Mouse (Mus musculus) hematopoietic stem cell, adult 5-6 weeks (primary cell): ENCODE measurements around the gene Spock1. TPM values are rescaled to one million over a fixed set of nuclear protein-coding genes. Genes with fewer than 3 reads are reported as not detected.

Source experiments
- ATAC-seq, 2 experiments: fragments of 125-278 bp in 1 of 2; replicated peaks in 1 of 2; 2 replicates each; pipeline ENCODE4 v1.8.0; 2016 to 2017; ENCODE audit warnings: inconsistent platforms in 2 of 2, mild to moderate bottlenecking in 2 of 2, moderate number of reproducible peaks in 2 of 2, low read depth in 1 of 2, moderate TSS enrichment in 1 of 2; ENCODE audit not compliant: low FRiP score in 2 of 2, poor library complexity in 2 of 2, severe bottlenecking in 2 of 2, insufficient read depth in 1 of 2, low TSS enrichment in 1 of 2
- total RNA-seq: library from RNA; stranded (forward); fragments of 172-1452, 232-1000 nt; gene quantifications from 2 replicates; pipeline ENCODE4 v1.2.3, GENCODE M21; 2017

The Spock1 gene
- total RNA-seq, 1 experiment from 2014 or later: not detected

DNA sequence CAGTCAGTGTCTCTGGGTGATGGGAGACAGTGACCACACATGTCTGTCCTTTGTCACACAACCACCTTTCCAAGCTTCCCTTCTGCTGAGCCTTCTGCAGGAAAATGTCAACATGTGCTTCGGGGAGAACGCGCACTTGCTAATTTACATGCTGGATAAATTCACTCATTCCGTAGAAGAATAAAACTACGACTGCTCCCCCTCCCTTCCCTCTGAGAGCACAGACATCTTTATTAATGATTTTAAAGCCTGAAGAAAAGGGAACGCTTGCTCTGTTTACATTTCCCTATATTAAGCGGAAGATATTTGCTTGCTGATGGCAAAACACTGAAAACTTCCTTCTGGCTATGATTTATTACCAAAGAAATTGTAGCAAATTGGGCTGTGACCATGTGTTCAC, 77.2 kb downstream of the Spock1 start:
- ATAC-seq: no peak

GRCm38 (mm10) chr13:57830091-57830490, 78.0 kb downstream of the Spock1 start:
- no peak for ATAC-seq

DNA sequence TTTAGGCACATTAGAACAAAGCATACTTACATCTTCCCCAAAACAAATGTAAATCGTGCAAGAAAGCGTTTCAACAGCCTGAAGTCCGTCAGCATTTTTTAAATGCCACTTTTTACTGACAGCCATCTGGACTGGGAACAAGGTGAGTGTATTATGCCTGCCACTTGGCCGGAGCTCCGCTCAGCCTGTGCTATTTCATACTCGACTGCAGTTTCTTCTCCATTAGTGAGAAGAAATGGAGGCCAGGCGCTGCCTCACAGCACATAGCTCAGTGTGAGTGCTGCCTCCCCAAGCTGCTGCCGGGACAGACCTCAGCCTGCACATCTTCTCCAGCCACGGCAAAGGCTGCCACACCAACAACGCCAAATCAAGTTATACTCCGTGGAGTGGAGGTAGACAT, 91.9 kb downstream of the Spock1 start:
- ATAC-seq: no peak

GRCm38 (mm10) chr13:57812643-57813042, 95.5 kb downstream of the Spock1 start:
- no peak for ATAC-seq

DNA sequence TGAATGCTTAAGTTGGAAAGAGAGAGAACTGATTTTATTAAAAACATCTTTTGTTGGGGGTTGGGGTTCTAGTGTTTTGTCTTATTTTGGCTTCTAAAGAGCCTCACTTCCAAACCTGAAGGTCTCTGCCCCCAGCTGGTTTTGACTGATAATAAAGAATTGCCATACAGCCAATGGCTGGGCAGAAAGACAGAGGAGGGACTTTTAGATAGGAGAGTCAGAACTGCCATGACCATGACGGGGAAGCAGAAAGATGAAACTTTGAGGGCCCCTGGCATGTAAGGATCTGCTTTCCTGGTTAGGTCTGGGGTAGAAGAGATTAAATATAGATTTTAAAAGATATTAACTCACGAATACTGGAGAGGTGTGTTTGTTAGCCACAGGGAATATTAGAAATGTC, 96.9 kb downstream of the Spock1 start:
- ATAC-seq: no peak

DNA sequence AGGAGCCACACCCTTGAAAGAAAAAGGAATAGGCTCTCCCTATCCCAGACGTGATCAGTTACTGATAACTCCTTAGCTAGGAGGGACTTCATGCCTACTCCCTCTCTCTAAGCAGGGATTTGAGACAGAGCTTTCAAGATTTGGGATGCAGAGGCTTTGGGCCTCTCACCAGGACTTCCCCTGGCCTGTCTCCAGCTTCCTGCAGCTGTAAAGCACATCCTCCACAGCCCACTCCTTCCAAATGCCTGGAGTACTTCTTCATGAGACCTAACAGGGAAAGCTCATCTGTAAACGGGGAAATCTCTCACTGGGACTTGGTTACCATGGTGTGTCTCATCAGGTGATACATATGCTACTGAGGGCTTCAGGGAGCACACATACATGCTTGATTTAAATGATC, 97.3 kb downstream of the Spock1 start:
- no peak for ATAC-seq

DNA sequence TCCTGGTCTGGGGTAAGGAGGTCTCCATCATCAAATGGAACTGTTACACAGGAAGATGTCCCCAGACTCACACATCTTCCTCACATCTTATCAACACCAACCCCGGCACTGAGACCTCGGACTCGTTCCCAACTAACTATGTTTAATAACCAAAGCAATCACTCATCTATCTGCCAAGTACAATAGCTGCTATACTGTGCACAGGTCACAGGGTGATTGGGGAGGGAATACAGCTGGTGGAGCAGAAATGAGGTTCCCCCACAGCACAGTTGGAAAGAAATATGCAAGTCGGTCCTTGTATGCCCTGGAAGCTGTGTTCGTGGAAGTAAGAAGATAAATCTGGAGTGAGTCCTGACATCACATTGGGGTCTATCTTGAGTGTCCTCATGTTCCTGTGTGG, 98.0 kb downstream of the Spock1 start:
- no peak for ATAC-seq

DNA sequence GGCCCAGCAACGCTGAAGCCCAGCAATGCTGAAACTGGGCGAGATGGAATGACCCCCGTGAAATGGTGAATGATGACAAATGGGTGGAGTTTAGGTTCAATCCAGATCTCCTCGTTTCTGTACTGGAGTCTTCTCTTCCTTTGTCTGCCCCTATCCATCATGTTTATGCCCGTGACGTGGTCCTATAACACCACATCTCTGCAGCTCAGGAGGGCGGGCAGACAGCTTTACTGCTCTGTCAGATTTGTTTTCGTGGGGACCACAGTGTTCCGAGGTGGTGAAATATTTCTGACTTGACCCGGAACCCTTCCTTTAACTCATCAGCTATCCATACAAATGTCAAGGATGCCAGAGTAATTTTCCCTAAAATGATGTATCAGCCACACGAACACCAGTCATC, 98.5 kb downstream of the Spock1 start:
- ATAC-seq: no peak

DNA sequence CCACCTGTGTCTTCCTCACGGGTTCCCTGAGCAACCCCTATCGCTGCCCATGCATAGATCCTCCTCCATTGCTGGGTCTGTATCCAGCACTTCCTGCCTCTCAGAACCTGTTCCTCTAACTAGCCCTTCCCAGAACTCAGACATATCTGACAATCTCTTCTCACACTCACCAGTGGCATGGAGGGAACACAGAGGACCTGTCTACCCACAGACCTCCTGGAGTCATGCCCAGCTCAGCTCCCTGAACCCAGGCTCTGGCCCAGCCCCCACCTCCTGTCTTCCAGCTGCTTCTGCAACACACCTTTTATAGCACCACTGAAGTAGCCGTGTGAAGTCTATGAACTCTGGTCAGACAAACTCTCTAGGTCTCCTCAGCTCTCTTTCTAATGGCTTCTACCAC, 101.3 kb downstream of the Spock1 start:
- no peak for ATAC-seq

- ATAC-seq: no peak
Observed at GRCm38 (mm10) chr13:57806301-57806700, 101.8 kb downstream of the Spock1 start.

DNA sequence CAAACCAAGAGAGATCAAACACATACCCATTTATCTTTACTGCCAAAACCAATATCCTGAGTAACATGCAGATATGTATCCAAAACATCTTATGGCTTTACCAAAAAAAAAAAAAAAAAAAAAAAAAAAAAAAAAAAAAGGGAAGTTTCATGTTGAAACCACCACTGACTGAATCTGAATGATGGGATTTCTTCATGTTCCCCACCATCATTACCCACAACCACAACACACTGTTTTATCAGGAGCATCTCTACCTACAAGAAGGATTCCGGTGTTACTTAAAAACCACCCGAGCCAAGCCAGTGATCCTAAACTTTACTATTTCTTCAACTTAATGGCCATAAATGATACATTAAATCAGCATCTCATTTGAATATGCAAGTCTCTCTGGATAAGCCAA, 109.5 kb downstream of the Spock1 start:
- ATAC-seq: no peak

DNA sequence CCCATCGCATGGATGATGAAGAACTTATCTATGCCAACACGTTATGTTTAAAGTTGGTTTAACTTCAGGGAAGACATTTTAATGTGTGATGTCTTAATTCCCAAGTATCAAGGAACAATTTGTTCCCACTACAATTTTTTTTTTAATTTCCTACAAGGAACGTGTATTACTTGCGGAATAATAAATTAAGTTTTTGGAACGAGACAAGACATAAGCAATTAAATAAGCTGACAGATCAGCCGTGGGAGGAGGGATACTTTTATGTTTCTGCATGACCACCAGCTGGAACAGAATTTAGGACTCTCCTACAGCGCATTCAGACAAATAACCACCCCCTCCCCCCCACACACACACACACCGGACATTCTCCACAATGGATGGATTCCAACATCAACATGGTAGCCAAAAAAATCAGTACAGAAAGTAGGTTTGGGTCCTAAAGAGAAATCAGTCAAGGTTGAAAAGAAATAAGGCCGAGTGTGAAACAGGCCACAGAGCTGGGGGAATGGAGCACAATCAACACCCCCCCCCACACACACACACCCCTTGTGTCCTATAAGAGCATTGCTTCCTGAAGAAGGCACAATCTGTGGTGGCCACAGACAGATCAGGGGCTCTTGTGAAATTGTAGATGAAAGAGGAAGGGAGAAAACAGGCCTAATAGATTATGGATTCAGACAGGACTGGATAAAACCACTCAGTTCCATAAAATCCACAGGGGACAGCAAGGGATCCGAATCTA, 111.0 kb downstream of the Spock1 start:
- no peak for ATAC-seq

GRCm38 (mm10) chr13:57793643-57794240, 114.4 kb downstream of the Spock1 start:
- no peak for ATAC-seq

- ATAC-seq: no peak
Observed at GRCm38 (mm10) chr13:57789796-57790195, 118.3 kb downstream of the Spock1 start.

DNA sequence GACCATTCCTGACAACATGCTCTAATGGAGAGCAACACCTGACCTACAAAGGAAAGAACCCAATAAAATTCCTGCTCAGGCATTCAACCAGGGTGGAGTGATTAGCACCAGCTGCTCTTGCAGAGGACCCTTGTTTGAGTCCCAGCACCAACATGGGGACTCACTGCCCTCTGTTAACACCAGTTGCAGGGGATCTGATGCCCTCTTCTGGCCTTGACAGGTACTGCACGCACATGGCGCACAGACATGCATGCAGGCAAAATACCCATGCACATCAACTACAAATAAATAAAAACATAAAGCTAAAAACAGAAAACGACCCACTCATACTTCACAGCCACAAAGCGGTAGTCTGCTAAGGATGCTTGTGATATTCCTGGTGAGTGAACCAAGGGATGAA, 119.8 kb downstream of the Spock1 start:
- ATAC-seq: no peak

DNA sequence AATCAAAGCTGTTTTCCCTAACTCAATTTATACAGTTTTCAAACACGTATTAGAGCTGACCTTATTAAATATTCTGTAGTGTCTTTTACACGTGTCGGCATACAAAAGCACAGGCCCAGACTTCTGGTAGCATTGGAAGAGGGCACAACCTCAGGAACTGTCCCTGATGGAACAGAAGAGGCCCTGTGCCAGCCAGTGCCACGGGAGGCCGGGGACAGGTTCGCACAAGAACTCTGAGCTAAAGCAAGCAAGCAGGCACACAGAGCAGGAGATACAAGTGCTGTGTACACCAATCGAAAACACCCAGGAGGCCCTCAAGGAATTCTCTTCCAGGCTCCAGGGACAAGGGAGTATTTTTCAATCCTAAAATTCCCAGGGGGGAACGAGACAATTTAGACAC, 121.9 kb downstream of the Spock1 start:
- no peak for ATAC-seq

DNA sequence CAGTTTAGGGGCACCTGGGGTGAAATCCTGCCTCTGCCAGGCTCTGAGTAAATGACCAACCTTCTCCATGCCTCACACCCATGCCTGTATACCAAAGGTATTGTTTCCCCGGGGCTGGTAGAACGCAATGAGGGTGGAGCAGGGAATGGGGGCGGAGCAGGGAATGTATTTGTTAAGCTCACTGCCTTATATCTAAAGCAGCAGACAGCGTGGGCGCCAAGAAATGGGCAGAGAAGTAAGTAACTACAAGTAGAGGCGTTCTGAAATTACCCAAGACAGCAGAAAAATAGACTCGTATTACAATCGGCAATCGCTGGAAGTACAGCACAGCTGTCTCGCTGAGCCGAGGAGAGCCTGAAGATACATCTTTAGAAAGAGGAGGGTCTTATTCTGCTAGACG, 125.2 kb downstream of the Spock1 start:
- no peak for ATAC-seq

- ATAC-seq: no peak
Observed at GRCm38 (mm10) chr13:57782107-57782561, 126.0 kb downstream of the Spock1 start.

DNA sequence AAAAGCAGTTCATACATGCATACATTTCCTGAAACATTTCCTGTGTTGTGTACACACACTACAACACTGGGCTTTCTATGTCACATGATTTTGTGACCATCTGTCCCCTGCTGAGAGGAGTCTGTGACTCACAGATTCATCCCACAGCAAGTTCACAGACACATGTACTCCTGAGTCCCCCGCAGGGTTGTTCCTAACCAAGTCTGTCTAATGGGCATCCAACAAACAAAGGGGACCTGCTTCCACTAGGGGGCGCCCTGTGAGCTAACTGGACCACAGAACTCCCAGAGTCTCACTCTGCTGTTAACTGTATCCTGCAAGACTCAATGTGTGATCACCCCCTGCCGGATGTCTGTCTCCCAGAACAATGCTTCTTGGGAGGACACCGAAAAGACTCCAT, 129.0 kb downstream of the Spock1 start:
- no peak for ATAC-seq
